Mouse (Mus musculus): ENCODE results near the gene Vmn1r63.
"Not testable (repeated sequence)": the region's sequence is repeated elsewhere in the genome, so short reads cannot be mapped to it uniquely, and the experiment has no call there.

Gene Vmn1r63

DNA sequence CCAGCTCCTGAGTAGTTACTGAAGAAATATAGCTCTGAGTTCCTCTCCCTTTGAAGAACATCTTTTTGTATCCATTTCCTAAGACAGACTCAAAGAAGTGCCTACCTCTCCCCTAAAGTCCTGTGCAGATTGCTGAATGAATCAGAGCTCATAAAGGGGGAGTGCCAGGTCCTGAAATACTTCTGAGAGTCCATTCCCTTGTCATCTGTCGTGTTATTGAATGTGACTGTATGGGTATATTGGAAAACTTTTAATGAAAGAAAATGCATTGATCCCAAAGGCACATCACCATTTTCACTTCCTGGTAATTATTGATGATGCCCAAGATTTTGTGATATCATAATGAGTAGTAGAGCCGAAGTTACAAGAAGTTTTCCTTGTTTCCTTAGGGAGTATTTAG is at the start of gene Vmn1r63:
Gene Vmn1r63 (minus strand): TSS at position 101 of the 400 bp plus-strand sequence.
- not testable (repeated sequence) for DNase-seq

Measured in cerebellum, adult 11 months (tissue).